Mouse (Mus musculus) kidney, adult 9 months (tissue): Measurements from ENCODE around the gene Cmtr1.
A peak's percentile ranks its signal among the peaks of the same experiment; 100 is the strongest.
"Not testable (repeated sequence)": the region's sequence is repeated elsewhere in the genome, so short reads cannot be mapped to it uniquely, and the experiment has no call there.

Experiments used
- DNase-seq: peaks from one replicate; pipeline ENCODE4 v3.0.0; 2022

The Cmtr1 gene

GRCm38 (mm10) chr17:29706981-29707545 is 46.7 kb downstream of the Cmtr1 start:
- peak; percentile 39 for DNase-seq

GRCm38 (mm10) chr17:29708783-29709182 is 48.4 kb downstream of the Cmtr1 start:
- DNase-seq, result no peak

- DNase-seq, result no peak
Observed at GRCm38 (mm10) chr17:29710562-29711044, 50.2 kb downstream of the Cmtr1 start.

- peak; percentile 91 for DNase-seq
Observed at GRCm38 (mm10) chr17:29711076-29711744, 50.8 kb downstream of the Cmtr1 start.

GRCm38 (mm10) chr17:29711745-29712431 is 51.5 kb downstream of the Cmtr1 start:
- DNase-seq, result no peak

- no peak for DNase-seq
Observed at GRCm38 (mm10) chr17:29712565-29712964, 52.2 kb downstream of the Cmtr1 start.

GRCm38 (mm10) chr17:29713734-29714133 is 53.3 kb downstream of the Cmtr1 start:
- not testable (repeated sequence) for DNase-seq

GRCm38 (mm10) chr17:29716732-29717445 is 56.5 kb downstream of the Cmtr1 start, which contains the start of gene Ccdc167:
TSS of gene Ccdc167 (minus strand) at chr17:29717044.
- DNase-seq, result peak; percentile 98

GRCm38 (mm10) chr17:29718660-29719059 is 58.3 kb downstream of the Cmtr1 start:
- DNase-seq, result no peak

GRCm38 (mm10) chr17:29719628-29720575 is 59.5 kb downstream of the Cmtr1 start:
- DNase-seq, result no peak

GRCm38 (mm10) chr17:29720755-29721365 is 60.5 kb downstream of the Cmtr1 start:
- no peak for DNase-seq

- no peak for DNase-seq
Observed at GRCm38 (mm10) chr17:29724610-29725009, 64.2 kb downstream of the Cmtr1 start.

- DNase-seq, result no peak
Observed at GRCm38 (mm10) chr17:29725027-29725620, 64.7 kb downstream of the Cmtr1 start.

GRCm38 (mm10) chr17:29728082-29728481 is 67.7 kb downstream of the Cmtr1 start:
- DNase-seq, result no peak

GRCm38 (mm10) chr17:29730510-29731265 is 70.3 kb downstream of the Cmtr1 start:
- no peak for DNase-seq

- no peak for DNase-seq
Observed at GRCm38 (mm10) chr17:29731266-29731952, 71.0 kb downstream of the Cmtr1 start.

GRCm38 (mm10) chr17:29731953-29732325 is 71.5 kb downstream of the Cmtr1 start:
- DNase-seq, result no peak

GRCm38 (mm10) chr17:29732522-29732921 is 72.1 kb downstream of the Cmtr1 start:
- no peak for DNase-seq

- DNase-seq, result no peak
Observed at GRCm38 (mm10) chr17:29736448-29737014, 76.1 kb downstream of the Cmtr1 start.
